Mouse (Mus musculus) cortical plate, adult 2 months (tissue): ENCODE measurements around the gene Abca7.

Experiments used
- CTCF ChIP-seq: fragments of 200-500 bp; IDR thresholded peaks from 2 replicates; pipeline ENCODE4 v1.5.1; 2011; ENCODE audit warnings: mild to moderate bottlenecking, control low read depth, low read length; ENCODE audit not compliant: insufficient read depth; ENCODE audit errors: extremely low read depth
- POLR2A ChIP-seq: fragments of 200-500 bp; IDR thresholded peaks from 2 replicates; pipeline ENCODE4 v1.6.1; 2011; ENCODE audit warnings: mild to moderate bottlenecking, low read length, control low read depth; ENCODE audit not compliant: insufficient read depth; ENCODE audit errors: extremely low read depth

- TF ChIP-seq CTCF (no peak), POLR2A (no peak)
Observed at GRCm38 (mm10) chr10:80045766-80046165, 49.5 kb downstream of the Abca7 start.
